Mouse (Mus musculus): ENCODE measurements at regions not wholly inside any gene's neighbourhood (a gene's known extent, or its start where the extent isn't known, plus 50 kb on each side); places are given as distances from the start of the nearest gene placed in this dataset.

- Histone ChIP-seq H3K4me2 (ENCODE audit: low read length) (no peak overlapping the region), H3K27me3 (replicated peaks; ENCODE audit: control insufficient read depth, insufficient read depth, low read length) (no peaks in the 10 kb centered on the region), H3K9ac (ENCODE audit: low read length) (no peak overlapping the region), H3K9me3 (replicated peaks; ENCODE audit: control insufficient read depth, low read length) (no peaks in the 10 kb centered on the region), H3K27ac (ENCODE audit: low read depth, low read length) (no peak overlapping the region), H3K4me1 (ENCODE audit: control insufficient read depth, insufficient read depth, low read length) (no peaks in the 10 kb centered on the region), H3K4me3 (ENCODE audit: low read depth, low read length) (no peak overlapping the region), H3K36me3 (ENCODE audit: control insufficient read depth, insufficient read depth, low read length) (no peaks in the 10 kb centered on the region)
- ATAC-seq (no peak), DNase-seq (ENCODE audit: low spot score) (no peak)
- WGBS: 45% methylated on average over 3 of the region's 3 CpGs
Observed at GRCm38 (mm10) chr4:22120953-22121352, 189.8 kb downstream of the Faxc start.

DNA sequence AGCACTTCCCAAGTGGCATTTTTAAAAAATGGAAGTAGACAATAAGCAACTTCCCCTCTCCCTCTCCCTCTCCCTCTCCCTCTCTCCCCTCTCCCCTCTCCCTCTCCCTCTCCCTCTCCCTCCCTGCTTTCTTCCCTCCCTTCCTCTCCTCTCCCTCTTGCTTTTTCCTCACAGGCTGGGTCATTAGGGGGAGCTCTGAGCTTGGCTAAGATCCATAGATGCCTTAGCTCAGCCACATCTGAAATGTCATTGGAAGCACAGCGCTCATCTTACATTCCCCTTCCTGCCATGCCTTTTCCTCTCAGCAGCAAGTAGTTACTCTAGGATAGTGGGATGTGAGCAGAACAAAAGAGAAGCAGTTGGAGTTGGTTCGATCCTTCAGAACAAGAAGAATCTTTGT, 190.3 kb downstream of the Faxc start:
- Histone ChIP-seq H3K4me3 (ENCODE audit: low read depth, low read length) (no peak overlapping the region), H3K4me2 (ENCODE audit: low read length) (no peak overlapping the region)
- DNase-seq (ENCODE audit: low spot score): no peak

DNA sequence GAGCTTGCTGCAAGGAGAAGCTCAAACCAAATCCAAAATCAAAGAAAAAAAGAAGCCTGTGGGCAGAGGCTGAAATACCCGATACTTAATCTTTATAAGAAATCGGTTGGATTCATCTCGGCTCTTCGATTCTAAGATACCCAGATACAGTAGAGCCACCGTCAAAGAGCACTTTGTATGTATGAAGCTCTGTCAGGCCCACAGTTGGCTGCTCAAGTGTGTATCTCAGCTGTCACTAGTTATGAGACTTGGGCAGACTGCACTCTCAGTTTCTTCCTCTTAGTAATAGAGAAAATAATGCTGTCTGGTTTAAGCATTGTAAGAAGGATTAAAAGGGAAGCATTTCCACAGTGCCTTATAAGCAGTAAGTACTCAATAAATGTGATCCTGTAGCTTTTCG, 193.7 kb downstream of the Faxc start:
- H3K9ac ChIP-seq (ENCODE audit: low read length): no peak overlapping the region
- 90% methylated on average over 6 of the region's 6 CpGs for WGBS
- H3K27me3 ChIP-seq (replicated peaks; ENCODE audit: control insufficient read depth, insufficient read depth, low read length): no peaks in the 10 kb centered on the region
- no peaks in the 10 kb centered on the region for H3K9me3 ChIP-seq (replicated peaks; ENCODE audit: control insufficient read depth, low read length)
- no peak overlapping the region for H3K4me3 ChIP-seq (ENCODE audit: low read depth, low read length)
- H3K36me3 ChIP-seq (ENCODE audit: control insufficient read depth, insufficient read depth, low read length): no peaks in the 10 kb centered on the region
- H3K27ac ChIP-seq (ENCODE audit: low read depth, low read length): no peak overlapping the region
- ATAC-seq: no peak
- no peaks in the 10 kb centered on the region for H3K4me1 ChIP-seq (ENCODE audit: control insufficient read depth, insufficient read depth, low read length)
- no peak overlapping the region for H3K4me2 ChIP-seq (ENCODE audit: low read length)
- DNase-seq (ENCODE audit: low spot score): no peak

More for the DNA sequence above, 190.3 kb downstream of the Faxc start:
- 68% methylated on average over 2 of the region's 2 CpGs for WGBS
- Histone ChIP-seq H3K27ac (ENCODE audit: low read depth, low read length) (no peak overlapping the region), H3K27me3 (replicated peaks; ENCODE audit: control insufficient read depth, insufficient read depth, low read length) (no peaks in the 10 kb centered on the region), H3K36me3 (ENCODE audit: control insufficient read depth, insufficient read depth, low read length) (no peaks in the 10 kb centered on the region), H3K9me3 (replicated peaks; ENCODE audit: control insufficient read depth, low read length) (no peaks in the 10 kb centered on the region), H3K9ac (ENCODE audit: low read length) (no peak overlapping the region), H3K4me1 (ENCODE audit: control insufficient read depth, insufficient read depth, low read length) (no peaks in the 10 kb centered on the region)
- no peak for ATAC-seq

GRCm38 (mm10) chr4:22130511-22130910, 199.4 kb downstream of the Faxc start:
- WGBS: 80% methylated on average over 8 of the region's 8 CpGs
- ATAC-seq: no peak
- DNase-seq (ENCODE audit: low spot score): no peak

DNA sequence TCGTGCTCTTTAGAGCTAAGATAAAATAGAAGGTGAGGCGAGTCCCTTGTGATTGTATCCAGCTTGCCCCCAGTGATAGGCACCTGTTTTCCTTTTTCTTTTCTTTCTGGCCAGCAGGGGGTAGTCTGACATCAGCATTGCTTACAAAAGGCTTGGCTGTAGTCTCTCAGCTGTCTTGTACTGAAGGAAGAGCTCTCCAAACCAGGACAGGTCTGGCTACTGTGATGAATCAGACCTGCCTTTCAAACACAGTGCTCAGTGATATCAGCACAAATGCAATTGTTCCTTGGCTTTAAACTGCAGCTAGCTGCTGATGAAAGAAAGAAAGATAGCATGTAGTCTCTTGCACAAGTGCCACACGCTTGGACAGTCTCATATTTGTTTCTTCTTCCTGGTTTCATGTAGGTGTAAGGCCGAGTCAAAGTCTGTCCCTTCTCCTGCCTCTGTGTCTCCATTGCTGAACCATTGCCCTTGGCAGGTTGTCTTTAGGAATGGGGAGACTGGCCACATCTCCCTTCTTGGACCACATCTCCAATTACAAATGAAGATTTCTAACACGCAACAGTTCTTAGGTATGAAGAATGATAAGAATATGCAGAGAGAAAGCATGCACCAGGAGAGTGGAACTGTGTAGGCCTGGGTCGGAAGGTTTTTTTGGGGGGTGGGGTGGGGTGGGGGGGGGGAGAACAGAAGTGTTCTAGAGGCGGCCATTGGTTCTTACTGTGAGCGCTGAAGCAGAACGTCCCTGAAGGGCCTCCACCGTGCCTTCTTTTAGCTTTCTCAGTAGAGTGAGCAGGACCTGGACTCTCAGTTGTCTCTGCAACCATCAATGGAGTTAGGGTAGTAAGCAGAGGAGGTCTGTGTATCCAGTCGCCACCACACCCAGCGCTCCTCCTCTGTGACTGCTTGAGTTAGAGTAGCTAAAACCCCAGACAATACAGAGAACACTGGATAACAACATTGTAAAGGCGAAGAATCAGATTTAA, 200.9 kb downstream of the Faxc start:
- H3K4me2 ChIP-seq (ENCODE audit: low read length): no peak overlapping the region
- H3K9me3 ChIP-seq (replicated peaks; ENCODE audit: control insufficient read depth, low read length): no peaks in the 10 kb centered on the region
- ATAC-seq (peak; percentile 84), DNase-seq (ENCODE audit: low spot score) (peak; percentile 78)
- no peak overlapping the region for H3K9ac ChIP-seq (ENCODE audit: low read length)
- no peak overlapping the region for H3K27ac ChIP-seq (ENCODE audit: low read depth, low read length)
- no peaks in the 10 kb centered on the region for H3K27me3 ChIP-seq (replicated peaks; ENCODE audit: control insufficient read depth, insufficient read depth, low read length)
- 64% methylated on average over 13 of the region's 13 CpGs for WGBS
- H3K36me3 ChIP-seq (ENCODE audit: control insufficient read depth, insufficient read depth, low read length): no peaks in the 10 kb centered on the region
- no peak overlapping the region for H3K4me3 ChIP-seq (ENCODE audit: low read depth, low read length)
- peaks cover 4% of the 10 kb centered on the region; the same call in 1 of the 2 replicates for H3K4me1 ChIP-seq (ENCODE audit: control insufficient read depth, insufficient read depth, low read length)

More at GRCm38 (mm10) chr4:22130511-22130910, 199.4 kb downstream of the Faxc start:
- no peak overlapping the region for H3K4me2 ChIP-seq (ENCODE audit: low read length)
- no peaks in the 10 kb centered on the region for H3K9me3 ChIP-seq (replicated peaks; ENCODE audit: control insufficient read depth, low read length)
- no peaks in the 10 kb centered on the region for H3K27me3 ChIP-seq (replicated peaks; ENCODE audit: control insufficient read depth, insufficient read depth, low read length)
- H3K36me3 ChIP-seq (ENCODE audit: control insufficient read depth, insufficient read depth, low read length): no peaks in the 10 kb centered on the region
- H3K9ac ChIP-seq (ENCODE audit: low read length): no peak overlapping the region
- no peak overlapping the region for H3K4me3 ChIP-seq (ENCODE audit: low read depth, low read length)
- H3K4me1 ChIP-seq (ENCODE audit: control insufficient read depth, insufficient read depth, low read length): peaks cover 4% of the 10 kb centered on the region; the same call in 1 of the 2 replicates
- H3K27ac ChIP-seq (ENCODE audit: low read depth, low read length): no peak overlapping the region

GRCm38 (mm10) chr4:22133547-22134495, 202.7 kb downstream of the Faxc start:
- H3K36me3 ChIP-seq (ENCODE audit: control insufficient read depth, insufficient read depth, low read length): no peaks in the 10 kb centered on the region
- H3K4me3 ChIP-seq (ENCODE audit: low read depth, low read length): no peak overlapping the region
- DNase-seq (ENCODE audit: low spot score) (no peak), ATAC-seq (no peak)
- H3K4me2 ChIP-seq (ENCODE audit: low read length): no peak overlapping the region
- H3K27ac ChIP-seq (ENCODE audit: low read depth, low read length): no peak overlapping the region
- WGBS: 46% methylated on average over 14 of the region's 14 CpGs
- no peaks in the 10 kb centered on the region for H3K9me3 ChIP-seq (replicated peaks; ENCODE audit: control insufficient read depth, low read length)
- no peaks in the 10 kb centered on the region for H3K27me3 ChIP-seq (replicated peaks; ENCODE audit: control insufficient read depth, insufficient read depth, low read length)
- peaks cover 4% of the 10 kb centered on the region; the same call in 1 of the 2 replicates for H3K4me1 ChIP-seq (ENCODE audit: control insufficient read depth, insufficient read depth, low read length)
- no peak overlapping the region for H3K9ac ChIP-seq (ENCODE audit: low read length)

DNA sequence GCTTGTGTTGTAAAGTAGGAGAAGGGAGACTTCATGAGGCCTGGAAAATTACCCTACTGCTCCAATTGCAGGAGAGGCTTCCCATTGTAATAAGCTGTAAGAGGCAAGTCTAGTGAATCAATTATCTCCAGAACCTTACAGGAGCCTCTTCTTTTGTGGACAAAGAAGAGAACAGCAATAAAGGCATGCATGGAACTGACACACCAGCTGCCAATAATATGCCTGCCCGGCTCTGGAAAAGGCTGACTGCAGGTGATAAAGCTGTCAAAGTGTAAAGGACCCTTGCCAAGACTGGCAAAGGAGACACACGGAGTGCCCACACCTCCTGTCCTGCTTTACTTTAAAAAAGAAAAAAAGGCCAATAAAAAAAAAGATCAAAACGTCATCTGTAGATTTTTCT, 209.0 kb downstream of the Faxc start:
- DNase-seq (ENCODE audit: low spot score) (no peak), ATAC-seq (no peak)
- Histone ChIP-seq H3K4me3 (ENCODE audit: low read depth, low read length) (no peak overlapping the region), H3K27ac (ENCODE audit: low read depth, low read length) (no peak overlapping the region), H3K36me3 (ENCODE audit: control insufficient read depth, insufficient read depth, low read length) (no peaks in the 10 kb centered on the region), H3K4me2 (ENCODE audit: low read length) (no peak overlapping the region), H3K4me1 (ENCODE audit: control insufficient read depth, insufficient read depth, low read length) (no peaks in the 10 kb centered on the region), H3K9me3 (replicated peaks; ENCODE audit: control insufficient read depth, low read length) (no peaks in the 10 kb centered on the region), H3K27me3 (replicated peaks; ENCODE audit: control insufficient read depth, insufficient read depth, low read length) (no peaks in the 10 kb centered on the region), H3K9ac (ENCODE audit: low read length) (no peak overlapping the region)
- WGBS: 53% methylated on average over 3 of the region's 3 CpGs

DNA sequence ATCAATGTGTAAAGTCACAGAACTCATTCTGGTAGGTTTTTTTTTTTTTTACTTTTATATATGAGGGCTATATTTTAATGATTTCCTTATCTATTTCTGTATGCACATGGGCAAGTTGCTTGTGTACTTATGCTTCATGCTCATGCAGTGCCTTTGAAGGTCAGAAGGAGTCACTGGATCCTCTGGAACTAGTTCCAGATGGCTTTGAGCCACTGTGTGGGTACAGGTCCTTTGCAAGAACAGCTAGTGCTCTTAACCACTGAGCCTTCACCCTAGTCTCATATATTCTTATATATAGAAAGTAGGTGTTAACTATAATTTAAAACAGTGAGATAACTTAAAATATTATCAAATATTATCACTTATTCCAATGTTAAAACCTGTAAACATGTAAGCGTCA, 212.4 kb downstream of the Faxc start:
- DNase-seq (ENCODE audit: low spot score) (no peak), ATAC-seq (no peak)
- no peak overlapping the region for H3K4me2 ChIP-seq (ENCODE audit: low read length)
- no peak overlapping the region for H3K9ac ChIP-seq (ENCODE audit: low read length)
- H3K4me1 ChIP-seq (ENCODE audit: control insufficient read depth, insufficient read depth, low read length): no peaks in the 10 kb centered on the region
- WGBS: 97% methylated on average over 1 of the region's 1 CpGs
- H3K4me3 ChIP-seq (ENCODE audit: low read depth, low read length): no peak overlapping the region
- no peaks in the 10 kb centered on the region for H3K9me3 ChIP-seq (replicated peaks; ENCODE audit: control insufficient read depth, low read length)
- no peaks in the 10 kb centered on the region for H3K36me3 ChIP-seq (ENCODE audit: control insufficient read depth, insufficient read depth, low read length)
- H3K27ac ChIP-seq (ENCODE audit: low read depth, low read length): no peak overlapping the region
- H3K27me3 ChIP-seq (replicated peaks; ENCODE audit: control insufficient read depth, insufficient read depth, low read length): no peaks in the 10 kb centered on the region
